Mouse (Mus musculus): ENCODE data around the gene Gm29735. TPM values are rescaled to one million over a fixed set of nuclear protein-coding genes. Genes with fewer than 3 reads are reported as not detected.
A peak's percentile ranks its signal among the peaks of the same experiment; 100 is the strongest.
"Not testable (repeated sequence)": the region's sequence is repeated elsewhere in the genome, so short reads cannot be mapped to it uniquely, and the experiment has no call there.

The Gm29735 gene
- total RNA-seq (2021): not detected
- not detected in 2 replicates for polyA plus RNA-seq (2012; rRNA removed)
- long read RNA-seq: 0 reads

DNA sequence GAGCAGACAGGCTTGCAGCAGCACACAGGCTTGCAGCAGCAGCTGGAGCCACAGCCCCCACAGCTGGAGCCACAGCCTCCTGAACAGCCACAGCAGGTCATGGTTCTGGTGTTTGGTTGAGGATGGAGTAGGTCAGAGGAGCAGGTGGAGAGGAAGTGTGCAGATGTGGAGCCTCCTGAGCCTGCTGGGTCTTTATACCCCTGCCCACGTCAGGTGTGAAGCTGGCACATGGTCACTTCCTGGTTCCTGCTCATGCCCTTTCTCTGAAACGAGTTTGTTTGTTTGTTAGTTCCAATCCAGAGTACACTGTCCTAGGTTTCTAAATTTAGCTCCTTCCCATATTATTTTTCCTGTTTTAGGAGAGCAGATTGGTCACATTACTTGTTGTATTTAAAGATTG is at the start of gene Gm29735:
Gene Gm29735 (minus strand): TSS at position 101 of the 400 bp plus-strand sequence.
- not testable (repeated sequence) for DNase-seq

DNA sequence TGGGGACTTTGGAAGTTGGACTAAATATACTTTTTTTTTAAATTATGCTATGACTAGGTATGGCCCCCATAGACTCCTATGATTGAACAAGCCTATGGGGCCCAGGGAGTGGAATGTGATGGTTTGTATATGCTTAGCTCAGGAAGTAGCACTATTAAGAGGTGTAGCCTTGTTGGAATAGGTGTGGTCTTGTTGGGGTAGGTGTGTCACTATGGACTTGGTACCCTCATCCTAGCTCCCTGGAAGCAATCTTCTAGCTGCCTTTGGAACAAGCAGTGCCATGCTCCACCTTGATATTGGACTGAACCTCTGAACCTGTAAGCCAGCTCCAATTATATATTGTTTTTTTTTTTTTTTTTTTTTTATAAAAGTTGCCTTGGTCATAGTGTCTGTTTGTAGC is 48.6 kb upstream of the Gm29735 start:
- DNase-seq: no peak

DNA sequence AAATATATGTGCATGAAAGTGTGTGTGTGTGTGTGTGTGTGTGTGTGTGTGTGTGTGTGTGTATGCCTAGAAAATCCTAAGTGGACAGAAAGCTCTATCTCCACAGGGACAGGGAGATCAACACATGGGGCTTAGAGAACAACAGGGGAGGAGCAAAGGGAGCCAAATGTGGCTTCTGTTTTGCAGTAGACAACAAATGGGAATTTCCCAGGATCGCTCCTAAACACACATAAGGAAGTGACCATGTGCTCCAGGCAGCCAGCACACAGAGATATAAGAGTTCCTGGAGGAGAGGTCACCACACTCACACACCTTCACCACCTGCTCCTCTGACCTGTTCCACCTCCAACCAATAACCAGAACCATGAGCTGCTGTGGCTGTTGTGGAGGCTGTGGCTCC is 44.2 kb upstream of the Gm29735 start, which contains the start of gene Krtap5-3:
Gene Krtap5-3 (plus strand): TSS at position 301 of the 400 bp plus-strand sequence.
- DNase-seq: no peak

GRCm38 (mm10) chr7:142198748-142199147 is 41.8 kb upstream of the Gm29735 start:
- no peak for DNase-seq

- DNase-seq: no peak
Observed at GRCm38 (mm10) chr7:142190289-142190688, 33.4 kb upstream of the Gm29735 start, which contains the start of gene Gm10153. Gene Gm10153 (minus strand): TSS chr7:142190389.

DNA sequence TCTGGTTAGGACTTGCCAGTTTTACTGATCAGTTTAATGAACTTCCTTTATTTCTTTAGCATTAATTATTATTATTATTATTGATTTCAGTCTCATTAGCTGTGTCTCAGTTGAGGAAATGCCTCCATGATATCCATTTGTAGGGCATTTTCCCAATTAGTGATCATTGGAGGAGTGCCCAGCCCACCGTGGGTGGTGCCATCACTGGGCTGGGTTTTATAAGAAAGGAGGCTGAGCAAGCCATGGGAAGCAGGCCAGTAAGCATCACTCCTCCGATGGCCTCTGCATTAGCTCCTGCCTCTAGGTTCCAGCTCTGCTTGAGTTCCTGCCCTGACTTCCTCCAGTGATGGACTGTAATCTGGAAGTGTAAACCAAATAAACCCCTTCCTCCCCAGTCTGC is 31.2 kb upstream of the Gm29735 start:
- no peak for DNase-seq

DNA sequence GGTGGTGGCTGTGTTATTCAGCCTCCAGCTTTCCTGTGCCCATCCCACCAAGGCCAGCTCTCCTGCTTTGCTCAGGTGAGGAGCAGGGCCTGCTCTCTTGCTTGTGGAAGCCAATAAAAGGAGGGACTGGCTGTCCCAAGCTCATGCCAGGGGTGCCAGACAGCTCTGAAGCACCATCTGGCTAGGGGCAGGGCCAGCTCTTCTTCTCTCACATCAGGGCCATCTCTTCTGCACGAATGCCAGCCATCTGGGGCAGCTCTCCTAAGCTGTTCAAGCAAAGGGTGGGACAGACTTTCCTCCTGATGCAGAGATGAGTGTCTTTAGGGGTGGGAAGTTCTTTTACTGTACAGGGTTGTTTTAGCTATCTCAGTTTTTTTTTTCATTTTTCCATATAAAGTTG is 24.1 kb upstream of the Gm29735 start:
- DNase-seq: no peak

- no peak for DNase-seq
Observed at GRCm38 (mm10) chr7:142178685-142179084, 21.8 kb upstream of the Gm29735 start.

DNA sequence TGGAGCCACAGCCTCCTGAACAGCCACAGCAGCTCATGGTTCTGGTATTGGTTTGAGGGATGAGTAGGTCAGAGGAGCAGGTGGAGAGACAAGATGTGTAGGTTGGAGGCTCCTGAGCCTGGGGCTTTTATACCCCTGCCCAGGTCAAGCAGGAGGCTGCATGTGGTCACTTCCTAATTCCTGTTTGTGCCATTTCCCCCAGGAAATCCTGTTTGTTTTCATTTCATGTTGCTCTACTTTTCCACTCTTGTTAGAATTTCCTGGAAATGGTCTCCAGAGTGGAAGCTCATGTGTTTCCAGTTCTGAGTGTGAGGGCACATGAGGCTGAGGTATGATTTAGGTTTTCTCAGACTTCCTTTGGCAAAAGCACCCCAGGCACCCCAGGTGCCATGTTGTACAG is 19.0 kb upstream of the Gm29735 start, which contains the start of gene Krtap5-2:
Gene Krtap5-2 (minus strand): TSS at position 101 of the 400 bp plus-strand sequence.
- not testable (repeated sequence) for DNase-seq

DNA sequence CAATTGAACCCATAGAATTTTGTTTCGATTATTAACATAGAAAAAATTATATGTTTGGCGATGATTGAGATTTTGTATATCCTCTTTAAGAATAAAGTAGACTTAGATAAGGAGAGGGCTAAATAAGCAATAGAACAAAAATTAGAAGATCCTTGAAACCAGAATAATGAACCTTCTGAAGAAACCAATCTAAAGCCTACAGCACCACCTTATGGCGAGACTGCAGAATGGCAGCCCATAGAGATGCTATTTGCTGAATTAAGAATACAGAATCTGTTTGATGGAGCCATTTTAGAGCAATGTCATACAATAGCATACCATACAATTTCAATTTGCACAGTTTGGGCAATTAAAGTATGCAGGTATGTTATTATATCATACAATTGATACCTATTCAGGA is 12.9 kb upstream of the Gm29735 start:
- DNase-seq: no peak

DNA sequence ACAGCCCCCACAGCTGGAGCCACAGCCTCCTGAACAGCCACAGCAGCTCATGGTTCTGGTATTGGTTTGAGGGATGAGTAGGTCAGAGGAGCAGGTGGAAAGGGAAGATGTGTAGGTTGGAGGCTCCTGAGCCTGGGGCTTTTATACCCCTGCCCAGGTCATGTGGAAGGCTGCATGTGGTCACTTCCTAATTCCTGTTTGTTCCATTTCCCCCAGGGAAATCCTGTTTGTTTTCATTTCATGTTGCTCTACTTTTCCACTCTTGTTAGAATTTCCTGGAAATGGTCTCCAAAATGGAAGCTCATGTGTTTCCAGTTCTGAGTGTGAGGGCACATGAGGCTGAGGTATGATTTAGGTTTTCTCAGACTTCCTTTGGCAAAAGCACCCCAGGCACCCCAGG is 8.7 kb upstream of the Gm29735 start, which contains the start of gene Gm4553:
Gene Gm4553 (minus strand): TSS at position 101 of the 400 bp plus-strand sequence.
- not testable (repeated sequence) for DNase-seq

GRCm38 (mm10) chr7:142159366-142159765 is 2.5 kb upstream of the Gm29735 start:
- peak; percentile 10 for DNase-seq

DNA sequence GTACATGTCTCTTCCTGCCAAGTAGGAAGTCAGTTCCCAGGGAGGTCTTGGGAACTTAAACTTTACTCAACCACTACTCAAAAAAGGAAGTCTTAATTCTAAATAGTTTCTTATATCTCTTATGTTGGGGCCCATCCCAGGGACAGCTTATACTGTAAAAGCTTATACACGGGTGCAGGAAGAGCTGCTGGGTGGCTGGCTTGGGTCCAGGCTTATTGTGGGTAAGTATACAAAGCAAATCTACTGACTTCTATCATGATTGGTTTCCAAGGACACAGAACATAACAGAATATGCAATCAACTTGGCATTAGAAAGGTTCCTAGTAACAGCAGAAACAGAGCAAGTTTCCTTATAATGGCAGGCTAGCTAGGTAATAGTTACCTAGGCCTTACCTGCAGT is 1.6 kb downstream of the Gm29735 start:
- DNase-seq: no peak

- no peak for DNase-seq
Observed at GRCm38 (mm10) chr7:142152191-142152590, 4.7 kb downstream of the Gm29735 start.

GRCm38 (mm10) chr7:142148633-142149032 is 8.3 kb downstream of the Gm29735 start:
- DNase-seq: no peak

DNA sequence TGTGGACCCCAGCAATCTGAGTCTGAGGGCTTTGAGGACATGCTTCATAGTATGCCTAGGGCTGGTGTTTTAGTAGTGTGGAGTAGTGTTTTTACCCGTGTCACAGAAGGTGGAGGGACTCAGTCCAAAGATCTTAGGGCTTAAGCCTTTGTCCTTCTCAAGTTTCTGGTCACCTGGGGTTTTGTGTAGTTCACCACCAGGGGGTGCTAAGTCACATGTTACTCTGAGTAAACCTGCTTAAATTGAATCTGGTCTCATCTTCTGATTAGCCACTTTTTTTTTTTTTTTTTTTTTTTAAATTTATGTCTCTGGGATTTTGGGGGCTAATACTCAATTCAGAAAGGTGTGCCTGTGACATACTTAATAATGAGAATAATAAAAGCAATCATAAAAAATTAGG is 10.9 kb downstream of the Gm29735 start:
- DNase-seq: peak; percentile 44

GRCm38 (mm10) chr7:142145413-142145940 is 11.4 kb downstream of the Gm29735 start:
- DNase-seq: no peak

- DNase-seq: no peak
Observed at GRCm38 (mm10) chr7:142144507-142144906, 12.4 kb downstream of the Gm29735 start, which contains the start of gene Gm45337. Gene Gm45337 (minus strand): TSS chr7:142144607.

DNA sequence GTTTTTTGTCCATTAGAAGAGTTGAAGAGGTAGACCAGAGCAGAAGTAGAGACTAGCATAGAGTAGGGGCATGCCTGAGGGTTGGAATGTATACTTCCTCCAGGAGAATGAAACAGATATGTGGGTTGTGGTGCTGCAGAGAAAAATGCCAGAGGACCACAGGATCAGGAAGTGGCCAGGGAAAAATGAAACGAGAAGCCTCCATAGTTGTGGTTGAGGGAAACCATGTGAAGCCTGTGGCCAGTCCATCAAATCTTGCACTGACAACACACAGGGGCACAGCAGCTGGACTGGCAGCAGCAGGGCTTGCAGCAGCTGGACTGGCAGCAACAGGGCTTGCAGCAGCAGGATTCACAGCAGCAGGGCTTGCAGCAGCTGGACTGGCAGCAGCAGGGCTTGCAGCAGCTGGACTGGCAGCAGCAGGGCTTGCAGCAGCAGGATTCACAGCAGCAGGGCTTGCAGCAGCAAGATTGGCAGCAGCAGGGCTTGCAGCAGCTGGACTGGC is 13.4 kb downstream of the Gm29735 start:
- not testable (repeated sequence) for DNase-seq

- no peak for DNase-seq
Observed at GRCm38 (mm10) chr7:142140696-142141095, 16.2 kb downstream of the Gm29735 start.

- not testable (repeated sequence) for DNase-seq
Observed at GRCm38 (mm10) chr7:142135934-142136333, 21.0 kb downstream of the Gm29735 start, which contains the start of gene Gm39115. Gene Gm39115 (minus strand): TSS chr7:142136034.

DNA sequence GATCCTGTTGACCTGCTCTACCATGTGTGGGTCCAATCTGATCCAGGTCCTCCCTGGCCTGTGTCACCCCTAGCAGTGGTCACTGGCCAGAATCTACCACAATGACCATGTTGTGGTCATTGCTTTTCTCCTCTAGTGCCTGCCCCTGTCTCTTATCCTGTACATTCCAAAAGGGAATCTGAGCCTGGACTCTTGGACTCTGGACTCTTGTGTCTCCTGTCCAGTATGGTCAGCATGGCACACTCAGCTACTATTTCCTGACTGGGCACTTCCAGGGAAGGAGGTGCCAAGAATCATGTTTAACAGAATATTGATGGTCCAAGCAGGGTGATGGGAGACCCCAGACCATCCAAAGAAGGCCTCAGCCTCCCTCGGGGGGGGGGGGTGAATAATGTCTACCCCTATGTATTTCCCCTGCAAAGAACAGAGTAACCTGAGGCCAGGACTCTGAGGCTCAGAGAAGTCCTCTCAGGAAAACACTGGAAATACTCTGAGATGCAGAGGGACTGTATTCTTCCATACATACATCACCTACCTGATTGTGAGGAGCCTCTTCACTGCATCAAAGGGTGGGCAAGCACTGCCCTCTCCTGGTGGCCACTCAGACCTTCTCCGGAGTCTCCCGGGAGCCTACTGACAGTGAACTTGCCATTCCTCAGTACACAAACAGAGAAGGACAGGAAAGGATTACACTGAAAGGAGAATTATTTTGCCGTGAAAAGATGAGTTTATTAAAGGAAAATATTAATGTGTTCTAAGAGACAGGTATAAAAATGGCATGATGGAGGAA is 22.5 kb downstream of the Gm29735 start:
- DNase-seq: no peak

DNA sequence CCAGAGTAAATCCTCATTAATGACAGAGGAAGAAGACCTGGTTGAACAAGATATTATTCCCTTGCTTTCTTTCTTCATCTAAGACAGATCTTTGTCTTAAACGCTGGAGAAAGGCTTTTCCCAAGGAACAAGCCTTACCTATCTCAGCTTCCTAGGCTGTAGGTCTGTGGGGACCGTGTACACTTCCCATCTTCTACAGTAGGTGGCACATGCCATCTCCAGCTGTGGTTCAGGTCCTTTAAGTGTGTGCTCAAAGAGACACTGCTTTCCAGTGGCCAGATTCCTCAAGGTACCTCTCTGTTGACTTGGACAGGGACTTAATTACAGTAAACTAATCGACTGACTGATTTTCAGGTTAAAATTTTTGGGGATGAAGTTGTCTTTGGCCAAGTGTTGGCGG is 28.1 kb downstream of the Gm29735 start:
- DNase-seq: no peak

Data from adrenal gland, adult 2 months (tissue).